Mouse (Mus musculus): ENCODE data around the gene Dyrk2.

Gene Dyrk2

GRCm38 (mm10) chr10:118870201-118870980 is at the start of gene Dyrk2:
Gene Dyrk2, minus strand, starts transcription at chr10:118870209.
- DNase-seq (ENCODE audit: low spot score), result peak; percentile 12

- no peak for DNase-seq (ENCODE audit: low spot score)
Measured at GRCm38 (mm10) chr10:118902625-118903024, 32.6 kb upstream of the Dyrk2 start.

- no peak for DNase-seq (ENCODE audit: low spot score)
Measured at GRCm38 (mm10) chr10:118893645-118894044, 23.6 kb upstream of the Dyrk2 start.

- peak; percentile 54 for DNase-seq (ENCODE audit: low spot score)
Measured at GRCm38 (mm10) chr10:118884126-118884525, 14.1 kb upstream of the Dyrk2 start.

- no peak for DNase-seq (ENCODE audit: low spot score)
Measured at GRCm38 (mm10) chr10:118883317-118883716, 13.3 kb upstream of the Dyrk2 start.

- peak; percentile 96 for DNase-seq (ENCODE audit: low spot score)
Measured at GRCm38 (mm10) chr10:118882258-118882885, 12.4 kb upstream of the Dyrk2 start.

DNA sequence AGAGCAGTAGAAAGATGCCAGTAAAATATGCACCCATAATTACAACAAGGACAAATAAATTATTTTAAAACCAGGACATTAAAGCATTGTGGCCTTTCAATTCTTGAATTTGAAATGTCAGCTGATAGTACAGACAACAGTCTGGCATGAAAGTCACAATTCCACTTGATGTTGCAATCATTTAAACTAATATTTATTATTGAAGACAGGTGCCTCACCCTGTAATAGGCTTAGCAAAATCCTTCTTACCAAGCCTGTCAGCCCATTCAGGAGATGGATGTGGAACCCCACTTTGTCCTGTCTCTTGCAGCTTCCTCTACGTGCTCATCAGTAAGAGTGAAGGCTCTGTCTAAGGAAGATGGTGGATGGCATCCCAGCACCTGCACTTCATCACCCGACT is 10.8 kb upstream of the Dyrk2 start:
- DNase-seq (ENCODE audit: low spot score), result no peak

- DNase-seq (ENCODE audit: low spot score), result no peak
Measured at GRCm38 (mm10) chr10:118872196-118872595, 2.2 kb upstream of the Dyrk2 start.

GRCm38 (mm10) chr10:118869591-118870001 is 413 bp downstream of the Dyrk2 start:
- peak; percentile 79 for DNase-seq (ENCODE audit: low spot score)

DNA sequence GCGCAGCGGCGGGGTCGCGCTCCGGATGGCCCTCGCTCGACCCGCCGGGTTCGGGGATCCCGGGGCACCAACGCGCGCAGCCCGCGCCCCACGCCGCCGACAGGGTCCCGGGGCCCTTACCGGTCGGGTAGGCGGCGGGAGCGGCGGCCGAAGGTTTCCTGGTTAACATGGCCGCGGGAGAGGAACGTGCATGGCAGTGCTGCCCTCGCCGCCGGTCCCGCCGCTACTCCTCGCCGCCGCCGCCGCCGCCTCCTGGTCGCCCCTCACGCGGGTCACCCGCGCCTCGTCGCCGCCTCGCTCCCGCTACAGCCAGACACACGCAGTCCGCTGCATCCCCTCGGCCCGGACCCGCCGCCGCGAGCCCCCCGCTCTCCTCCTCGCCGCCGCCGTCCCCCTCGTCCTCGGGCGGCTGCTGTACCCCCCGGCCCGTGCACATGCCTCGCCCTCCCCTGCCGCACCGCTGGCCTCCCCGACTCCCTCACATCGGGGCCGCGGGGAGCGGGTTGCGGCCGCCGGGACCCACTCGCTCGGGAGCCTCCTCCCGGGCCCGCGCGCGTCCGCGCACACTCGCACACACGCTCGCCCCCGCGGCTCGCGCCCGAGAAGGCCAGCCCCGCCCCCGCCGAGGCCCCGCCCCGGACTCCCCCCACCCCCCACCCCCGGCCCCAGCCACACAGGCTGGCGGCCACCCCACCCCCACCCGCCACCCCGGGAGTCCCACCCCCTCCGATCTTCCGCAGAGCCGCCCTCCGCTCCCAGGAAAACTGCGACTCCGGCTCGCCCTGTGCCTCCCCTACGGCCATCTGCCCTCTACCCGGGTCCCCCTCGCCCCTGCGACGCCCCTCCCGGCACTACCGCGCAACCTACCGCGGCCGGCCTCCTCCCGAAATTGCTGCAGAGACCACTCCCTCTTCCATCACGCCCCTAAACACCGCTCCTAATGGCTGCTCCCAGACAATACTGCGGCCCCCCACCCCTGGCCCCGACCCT is 1.1 kb downstream of the Dyrk2 start:
- DNase-seq (ENCODE audit: low spot score), result peak; percentile 76

DNA sequence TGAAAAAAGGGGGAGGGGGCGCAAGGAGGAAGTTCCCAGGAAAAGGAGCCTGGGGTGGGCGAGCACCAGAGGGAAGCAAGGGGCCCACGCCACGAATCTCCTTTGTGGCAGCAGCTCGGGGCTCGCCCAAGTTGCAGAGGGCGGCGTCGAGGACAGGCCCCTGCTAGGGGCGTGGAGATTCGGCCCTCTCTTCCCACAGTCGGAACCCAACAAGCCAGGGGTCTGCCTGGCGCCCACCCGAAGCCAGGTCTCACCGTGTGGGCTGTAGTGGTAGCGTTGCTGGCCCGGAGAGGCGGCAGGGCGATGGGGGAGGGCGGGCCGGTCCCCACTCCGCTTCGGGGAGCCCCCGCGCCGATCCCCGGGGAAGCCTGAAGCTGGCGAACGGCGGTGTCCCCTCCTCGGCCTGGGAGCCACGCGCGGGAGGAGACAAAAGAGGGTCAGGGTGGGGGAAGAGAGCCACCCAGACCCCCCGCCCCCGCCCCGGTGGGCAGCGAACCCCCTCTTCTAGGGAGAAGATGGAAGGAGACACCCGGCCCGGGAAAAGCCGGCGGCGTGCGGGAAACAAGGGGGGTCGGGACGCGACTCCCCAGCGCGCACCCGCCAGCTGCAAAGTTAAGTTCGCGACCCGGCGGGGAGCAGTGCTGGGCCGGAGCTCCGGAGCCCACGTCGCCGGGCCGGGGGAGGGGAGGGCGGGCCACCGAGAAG is 2.0 kb downstream of the Dyrk2 start:
- DNase-seq (ENCODE audit: low spot score), result peak; percentile 46

GRCm38 (mm10) chr10:118867304-118867895 is 2.6 kb downstream of the Dyrk2 start:
- peak; percentile 21 for DNase-seq (ENCODE audit: low spot score)

DNA sequence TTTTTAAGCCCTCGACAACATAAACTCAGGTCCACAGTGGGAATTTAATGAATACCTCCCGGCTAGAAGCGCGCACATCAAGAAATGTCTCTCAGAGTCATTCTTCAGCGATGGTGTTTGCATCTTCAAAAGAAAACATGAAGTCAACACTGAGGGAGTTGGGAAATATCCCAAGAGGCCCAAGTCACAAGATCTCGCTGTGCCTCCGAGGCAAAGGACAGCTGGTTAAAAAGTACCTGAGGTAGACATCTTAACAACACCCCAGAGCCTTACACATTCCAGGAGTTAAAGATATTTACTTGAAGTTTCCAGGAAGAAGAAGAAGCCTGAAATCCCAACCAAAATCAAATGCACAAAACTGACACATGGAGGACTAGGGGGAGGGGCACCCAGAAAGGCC is 5.0 kb downstream of the Dyrk2 start:
- DNase-seq (ENCODE audit: low spot score), result no peak

GRCm38 (mm10) chr10:118863611-118864010 is 6.4 kb downstream of the Dyrk2 start:
- DNase-seq (ENCODE audit: low spot score), result no peak

- no peak for DNase-seq (ENCODE audit: low spot score)
Measured at GRCm38 (mm10) chr10:118862233-118862632, 7.8 kb downstream of the Dyrk2 start.

DNA sequence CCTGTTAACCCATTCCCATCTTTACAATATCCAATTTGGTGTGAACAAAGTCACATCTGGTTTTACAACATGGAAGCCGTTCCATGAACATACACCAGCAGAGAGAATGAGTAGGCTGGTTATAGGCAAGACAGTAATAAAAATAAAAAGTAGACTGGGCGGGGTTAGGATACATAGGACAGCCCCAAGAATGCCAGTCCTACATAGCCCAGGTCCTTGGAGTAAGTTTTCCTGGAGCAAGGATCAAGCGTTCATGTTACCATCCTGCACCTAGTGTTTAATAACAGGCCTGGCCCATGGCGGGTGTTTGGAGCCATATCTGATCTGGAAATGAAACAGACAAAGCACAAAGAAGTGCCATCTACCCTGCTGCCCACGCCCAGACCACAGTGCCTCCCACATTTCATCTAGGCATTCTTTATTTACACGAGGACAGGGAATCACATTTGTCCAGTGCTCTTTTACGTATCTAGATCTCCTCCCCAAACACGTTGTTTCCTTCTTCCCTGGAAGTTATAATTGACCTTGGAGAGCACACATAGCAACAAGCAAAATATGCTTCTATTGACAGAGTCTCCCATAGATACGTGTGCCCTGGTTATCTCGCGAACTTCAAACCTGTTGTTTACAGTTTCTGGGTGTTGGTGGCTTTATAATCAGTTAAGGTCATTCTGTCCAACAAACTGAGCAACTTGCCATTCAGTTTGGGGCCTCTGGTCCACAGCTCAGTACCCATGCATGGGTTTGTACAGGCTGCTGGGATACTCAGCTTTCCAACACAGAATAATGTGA is 8.6 kb downstream of the Dyrk2 start:
- DNase-seq (ENCODE audit: low spot score), result no peak

GRCm38 (mm10) chr10:118859655-118860054 is 10.4 kb downstream of the Dyrk2 start:
- no peak for DNase-seq (ENCODE audit: low spot score)

- peak; percentile 69 for DNase-seq (ENCODE audit: low spot score)
Measured at GRCm38 (mm10) chr10:118854641-118855040, 15.4 kb downstream of the Dyrk2 start.

GRCm38 (mm10) chr10:118852554-118852953 is 17.5 kb downstream of the Dyrk2 start:
- DNase-seq (ENCODE audit: low spot score), result no peak

- DNase-seq (ENCODE audit: low spot score), result no peak
Measured at GRCm38 (mm10) chr10:118848501-118848900, 21.5 kb downstream of the Dyrk2 start.
